In the genomic region with DNA sequence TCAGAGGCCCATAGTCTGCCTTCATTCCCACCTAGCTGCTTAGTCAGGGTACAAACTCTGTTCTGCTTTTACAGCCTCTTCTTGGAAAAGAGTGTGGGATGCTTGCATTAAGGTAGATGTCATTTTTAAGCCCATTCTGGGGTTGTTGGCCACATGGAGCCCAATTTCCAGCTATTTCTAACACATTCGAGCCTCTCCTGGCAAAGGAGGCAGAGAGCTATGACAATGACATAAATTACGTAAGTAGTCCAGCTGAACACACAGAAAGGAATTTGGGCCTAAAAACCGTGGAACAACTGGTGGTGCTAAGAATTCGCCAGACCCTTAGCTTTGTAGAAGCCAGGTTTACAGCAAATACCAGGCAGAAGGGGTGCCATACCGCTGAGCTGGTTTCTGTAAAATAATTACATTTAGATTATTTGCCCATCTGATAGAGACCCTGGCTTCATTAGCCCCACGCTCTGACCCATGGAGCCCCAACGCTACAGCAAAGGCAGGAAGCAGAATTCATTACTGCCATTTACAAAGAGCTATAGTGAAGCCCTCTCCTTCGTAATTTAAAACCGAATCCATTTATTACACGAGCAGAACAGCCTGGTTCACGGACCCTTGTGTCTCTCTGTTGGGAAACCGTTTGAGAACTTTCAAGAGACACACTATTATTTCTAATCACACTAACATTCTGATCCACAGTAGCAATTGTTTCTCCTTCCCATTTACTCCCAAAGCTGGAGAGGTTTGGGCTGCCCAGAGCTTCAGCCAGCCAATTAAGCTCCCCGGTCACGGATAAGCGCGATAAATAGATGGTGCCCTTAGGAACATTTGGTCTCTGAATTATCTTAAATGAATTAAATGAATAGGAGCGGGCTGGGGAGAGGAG, we compare ENCODE assay signal across 13 mouse cellular contexts. TPM values are rescaled to one million over a fixed set of nuclear protein-coding genes. Genes with fewer than 3 reads are reported as not detected.
DNase-seq lines count a peak whose midpoint lies in the region; ATAC-seq and TF ChIP-seq lines count a peak whose summit lies in the region.
"Had no signal": no experiment of that assay in that cellular context is flagged by ENCODE, and none has a peak within 500 bp of the region (broad histone marks: within the 10 kb centered on the region; RNA-seq: fewer than 3 reads in every experiment).

No protein-coding gene starts in this region.

- H3K4me3 ChIP-seq in hindbrain, embryonic 10.5 days, result no peak overlapping the region
- no peak overlapping the region for H3K4me3 ChIP-seq in midbrain, embryonic 12.5 days
- H3K4me3 ChIP-seq in layer of hippocampus, adult 2 months, result no peak overlapping the region; the same call in 1 of the 2 replicates

- H3K36me3 ChIP-seq in hindbrain, embryonic 10.5 days, result no peaks in the 10 kb centered on the region
- H3K36me3 ChIP-seq in midbrain, embryonic 12.5 days, result no peaks in the 10 kb centered on the region

- peak overlapping the region; percentile 83 for H3K27ac ChIP-seq in hindbrain, embryonic 10.5 days
- H3K27ac ChIP-seq in midbrain, embryonic 12.5 days (replicated peaks), result peak overlapping the region; percentile 85
- H3K27ac ChIP-seq in layer of hippocampus, adult 2 months, result no peak overlapping the region

- no peaks in the 10 kb centered on the region for H3K27me3 ChIP-seq in hindbrain, embryonic 10.5 days (ENCODE audit: insufficient read depth, poor library complexity, severe bottlenecking)
- no peaks in the 10 kb centered on the region for H3K27me3 ChIP-seq in midbrain, embryonic 12.5 days

- no peak for DNase-seq in frontal cortex, postnatal 10 days (ENCODE audit: low spot score in 2 of 2)
- peak; percentile 61 for DNase-seq in brain, adult 2 months (ENCODE audit: low read depth, low spot score)
- no peak for DNase-seq in hindbrain, embryonic 10.5 days (ENCODE audit: low spot score)
- no peak for DNase-seq in retina, embryonic 14.5 days (ENCODE audit: low spot score)
- no peak for DNase-seq in layer of hippocampus, adult 2 months (ENCODE audit: low spot score in 2 of 2)
- no peak for DNase-seq in adrenal gland, postnatal 25 days
- DNase-seq: adrenal gland, postnatal 10 days; cerebellum, postnatal 36 days; heart, postnatal 14 days; lung, postnatal 14 days had no signal

- WGBS in hindbrain, embryonic 10.5 days, result 61% methylated on average over 17 of the region's 17 CpGs
- WGBS in midbrain, embryonic 12.5 days, result 49% methylated on average over 17 of the region's 17 CpGs

- H3K9me3 ChIP-seq in hindbrain, embryonic 10.5 days, result no peaks in the 10 kb centered on the region
- H3K9me3 ChIP-seq in midbrain, embryonic 12.5 days, result no peaks in the 10 kb centered on the region

- no peak for TF ChIP-seq CTCF in layer of hippocampus, adult 2 months (conservative IDR thresholded peaks at IDR 0.05)

- H3K4me1 ChIP-seq in hindbrain, embryonic 10.5 days (replicated peaks), result peaks cover 35% of the 10 kb centered on the region
- peaks cover 19% of the 10 kb centered on the region for H3K4me1 ChIP-seq in midbrain, embryonic 12.5 days

- peak; percentile 91 for ATAC-seq in frontal cortex, adult (ENCODE audit: low TSS enrichment)
- ATAC-seq in midbrain, embryonic 12.5 days (ENCODE audit: low FRiP score, low read depth), result peak; percentile 52

- H3K9ac ChIP-seq in midbrain, embryonic 12.5 days (replicated peaks), result no peak overlapping the region

- H3K4me2 ChIP-seq in midbrain, embryonic 12.5 days (replicated peaks), result 0 out of 2 replicates have a peak overlapping the region, but pooled peaks have one; percentile 19

RNA-seq across cellular contexts. Expression of gene Cpa4, which starts 12.0 kb away (rescaled TPM):
- polyA plus RNA-seq in hindbrain, embryonic 10.5 days (2016; fragmentation: Nextera tagmentation; extraction: Ambion mirVana), result 1.4 and 2.5 TPM in 2 replicates
- polyA plus RNA-seq in midbrain, embryonic 12.5 days (2016; fragmentation: Nextera tagmentation; extraction: Ambion mirVana), result 1.6 and 1.9 TPM in 2 replicates
- not detected for total RNA-seq in layer of hippocampus, adult 2 months (2021)
- 1.2 and 1.7 TPM in 2 replicates for total RNA-seq in adrenal gland, postnatal 25 days (2021)
- total RNA-seq: heart, postnatal 14 days; layer of hippocampus, postnatal 25 days had no signal

RNA-seq across cellular contexts. Expression of gene Cpa5, which starts 30.6 kb away (rescaled TPM):
- polyA plus RNA-seq in hindbrain, embryonic 10.5 days (2016; fragmentation: Nextera tagmentation; extraction: Ambion mirVana), result 0.08 and 0.44 TPM in 2 replicates
- polyA plus RNA-seq in midbrain, embryonic 12.5 days (2016; fragmentation: Nextera tagmentation; extraction: Ambion mirVana), result 0.14 and 0.30 TPM in 2 replicates
- not detected for total RNA-seq in layer of hippocampus, adult 2 months (2021)
- total RNA-seq in adrenal gland, postnatal 25 days (2021), result not detected in 2 replicates
- total RNA-seq: adrenal gland, postnatal 10 days; heart, postnatal 14 days; layer of hippocampus, postnatal 25 days had no signal

RNA-seq across cellular contexts. Expression of gene Cpa2, which starts 38.8 kb away (rescaled TPM):
- 19.6 and 20.0 TPM in 2 replicates for polyA plus RNA-seq in hindbrain, embryonic 10.5 days (2016; fragmentation: Nextera tagmentation; extraction: Ambion mirVana)
- polyA plus RNA-seq in midbrain, embryonic 12.5 days (2016; fragmentation: Nextera tagmentation; extraction: Ambion mirVana), result 5.8 and 6.7 TPM in 2 replicates
- total RNA-seq in layer of hippocampus, adult 2 months (2021), result under 1 TPM in 1 of 2 experiments, not detected in 1; 0.64 TPM
- total RNA-seq in adrenal gland, postnatal 25 days (2021), result 0.52 and 0.90 TPM in 2 replicates
- total RNA-seq: heart, postnatal 14 days had no signal

RNA-seq across cellular contexts. Expression of gene Cpa1, which starts 58.8 kb away (rescaled TPM):
- polyA plus RNA-seq in hindbrain, embryonic 10.5 days (2016; fragmentation: Nextera tagmentation; extraction: Ambion mirVana), result 0.14 and 0.16 TPM in 2 replicates
- 0.42 TPM in 1 of 2 replicates, not detected in the other for polyA plus RNA-seq in midbrain, embryonic 12.5 days (2016; fragmentation: Nextera tagmentation; extraction: Ambion mirVana)
- not detected for total RNA-seq in layer of hippocampus, adult 2 months (2021)
- not detected in 2 replicates for total RNA-seq in adrenal gland, postnatal 25 days (2021)
- total RNA-seq: layer of hippocampus, postnatal 25 days had no signal
